Mouse (Mus musculus): ENCODE measurements around the gene Edn2.

Gene Edn2

GRCm38 (mm10) chr4:120152648-120153047 is 8.4 kb upstream of the Edn2 start:
- in situ Hi-C loops (cut with MboI, MseI): no loop called here

- in situ Hi-C loops (cut with MboI, MseI): no loop called here
These were observed 7.3 kb upstream of the Edn2 start for GRCm38 (mm10) chr4:120153736-120154135.

GRCm38 (mm10) chr4:120158714-120159310 is 2.2 kb upstream of the Edn2 start:
- in situ Hi-C loops (cut with MboI, MseI): no loop called here

GRCm38 (mm10) chr4:120162586-120162985 is 1.6 kb downstream of the Edn2 start:
- in situ Hi-C loops (cut with MboI, MseI): no loop called here

GRCm38 (mm10) chr4:120163242-120163641 is 2.2 kb downstream of the Edn2 start:
- in situ Hi-C loops (cut with MboI, MseI): no loop called here

GRCm38 (mm10) chr4:120164316-120164715 is 3.3 kb downstream of the Edn2 start:
- in situ Hi-C loops (cut with MboI, MseI): no loop called here

GRCm38 (mm10) chr4:120167778-120168177 is 6.8 kb downstream of the Edn2 start:
- in situ Hi-C loops (cut with MboI, MseI): no loop called here

- in situ Hi-C loops (cut with MboI, MseI): no loop called here
These were observed 7.3 kb downstream of the Edn2 start for GRCm38 (mm10) chr4:120168346-120168745.

- in situ Hi-C loops (cut with MboI, MseI): no loop called here
These were observed 9.5 kb downstream of the Edn2 start for GRCm38 (mm10) chr4:120170387-120170936.

- in situ Hi-C loops (cut with MboI, MseI): no loop called here
These were observed 11.2 kb downstream of the Edn2 start for GRCm38 (mm10) chr4:120172050-120172684.

- in situ Hi-C loops (cut with MboI, MseI): no loop called here
These were observed 18.1 kb downstream of the Edn2 start for GRCm38 (mm10) chr4:120179123-120179522.

GRCm38 (mm10) chr4:120180535-120180934 is 19.5 kb downstream of the Edn2 start:
- in situ Hi-C loops (cut with MboI, MseI): no loop called here

GRCm38 (mm10) chr4:120184374-120184991 is 23.5 kb downstream of the Edn2 start:
- in situ Hi-C loops (cut with MboI, MseI): no loop called here

- in situ Hi-C loops (cut with MboI, MseI): no loop called here
These were observed 25.4 kb downstream of the Edn2 start for GRCm38 (mm10) chr4:120186441-120186840.

- in situ Hi-C loops (cut with MboI, MseI): no loop called here
These were observed 25.9 kb downstream of the Edn2 start for GRCm38 (mm10) chr4:120186934-120187333.

- in situ Hi-C loops (cut with MboI, MseI): no loop called here
These were observed 27.2 kb downstream of the Edn2 start for GRCm38 (mm10) chr4:120188204-120188603.

GRCm38 (mm10) chr4:120188651-120189161 is 27.7 kb downstream of the Edn2 start:
- in situ Hi-C loops (cut with MboI, MseI): no loop called here

GRCm38 (mm10) chr4:120189941-120190340 is 28.9 kb downstream of the Edn2 start:
- in situ Hi-C loops (cut with MboI, MseI): no loop called here

GRCm38 (mm10) chr4:120191987-120192386 is 31.0 kb downstream of the Edn2 start:
- in situ Hi-C loops (cut with MboI, MseI): no loop called here

GRCm38 (mm10) chr4:120194026-120194425 is 33.0 kb downstream of the Edn2 start:
- in situ Hi-C loops (cut with MboI, MseI): no loop called here

GRCm38 (mm10) chr4:120194965-120195364 is 34.0 kb downstream of the Edn2 start:
- in situ Hi-C loops (cut with MboI, MseI): no loop called here

GRCm38 (mm10) chr4:120199184-120199885 is 38.3 kb downstream of the Edn2 start:
- in situ Hi-C loops (cut with MboI, MseI): no loop called here

Data from T-helper 17 cell (primary cell).